Mouse (Mus musculus) hindbrain, embryonic 14.5 days (tissue): ENCODE measurements around the gene Kcnk1. TPM values are rescaled to one million over a fixed set of nuclear protein-coding genes. Genes with fewer than 3 reads are reported as not detected.

ENCODE experiments used
- polyA plus RNA-seq: library from polyadenylated mRNA; unstranded; fragments of >200 nt; fragmentation: Nextera tagmentation; extraction: Ambion mirVana; gene quantifications from 2 replicates; pipeline ENCODE4 v1.2.1, GENCODE M21; 2014

The Kcnk1 gene
- polyA plus RNA-seq, 1 experiment from 2014 or later: 20.8 TPM

Other genes starting within 250 kb of the Kcnk1 start
- gene Pcnx2, start 96.9 kb upstream of the Kcnk1 start, polyA plus RNA-seq: 4.2 and 5.1 TPM in 2 replicates
- gene Map3k21, start 84.7 kb upstream of the Kcnk1 start, polyA plus RNA-seq: 0.99 and 1.0 TPM in 2 replicates